Mouse (Mus musculus): ENCODE measurements around the gene Ubxn2a. TPM values are rescaled to one million over a fixed set of nuclear protein-coding genes. Genes with fewer than 3 reads are reported as not detected.
"Not testable (repeated sequence)": the region's sequence is repeated elsewhere in the genome, so short reads cannot be mapped to it uniquely, and the experiment has no call there.

The Ubxn2a gene
- total RNA-seq (2021): 37.4 and 39.4 TPM in 2 replicates
- long read RNA-seq, experiment 1, transcript Ubxn2a-201 (7 exons, 2,696 nt): major isoform, 26 of 41 reads
- long read RNA-seq, experiment 1, partial matches to known transcripts: 5 of 41 reads
- long read RNA-seq, experiment 1, other reads (novel, unspliced or antisense): 8 of 41 reads
- long read RNA-seq, experiment 2, transcript Ubxn2a-201 (7 exons, 2,696 nt): major isoform, 17 of 26 reads
- long read RNA-seq, experiment 2, partial matches to known transcripts: 1 of 26 reads
- long read RNA-seq, experiment 2, other reads (novel, unspliced or antisense): 6 of 26 reads

GRCm38 (mm10) chr12:4906951-4907906 is at the start of gene Ubxn2a:
Gene Ubxn2a (minus strand): TSS chr12:4907705.
- peak; percentile 99 for DNase-seq

- no peak for DNase-seq
These were observed 45.7 kb upstream of the Ubxn2a start for GRCm38 (mm10) chr12:4953156-4953555.

- no peak for DNase-seq
These were observed 44.8 kb upstream of the Ubxn2a start for GRCm38 (mm10) chr12:4952272-4952671.

GRCm38 (mm10) chr12:4930820-4931548 is 23.5 kb upstream of the Ubxn2a start:
- DNase-seq: no peak

- DNase-seq: no peak
These were observed 20.7 kb upstream of the Ubxn2a start for GRCm38 (mm10) chr12:4928197-4928596.

- DNase-seq: peak; percentile 76
These were observed 10.5 kb upstream of the Ubxn2a start for GRCm38 (mm10) chr12:4917805-4918591.

- DNase-seq: peak; percentile 99
These were observed 9.7 kb upstream of the Ubxn2a start, which contains the start of gene Atad2b for GRCm38 (mm10) chr12:4916994-4917804. Gene Atad2b (plus strand): TSS chr12:4917353.

GRCm38 (mm10) chr12:4914944-4915343 is 7.4 kb upstream of the Ubxn2a start:
- DNase-seq: no peak

GRCm38 (mm10) chr12:4914441-4914840 is 6.9 kb upstream of the Ubxn2a start:
- no peak for DNase-seq

GRCm38 (mm10) chr12:4911716-4912115 is 4.2 kb upstream of the Ubxn2a start:
- peak; percentile 50 for DNase-seq

GRCm38 (mm10) chr12:4910496-4910895 is 3.0 kb upstream of the Ubxn2a start:
- peak; percentile 14 for DNase-seq

- no peak for DNase-seq
These were observed 886 bp upstream of the Ubxn2a start for GRCm38 (mm10) chr12:4908391-4908790.

- no peak for DNase-seq
These were observed 1.0 kb downstream of the Ubxn2a start for GRCm38 (mm10) chr12:4906476-4906875.

GRCm38 (mm10) chr12:4905946-4906345 is 1.6 kb downstream of the Ubxn2a start:
- DNase-seq: no peak

- no peak for DNase-seq
These were observed 9.5 kb downstream of the Ubxn2a start for GRCm38 (mm10) chr12:4898024-4898423.

- no peak for DNase-seq
These were observed 17.6 kb downstream of the Ubxn2a start for GRCm38 (mm10) chr12:4889891-4890290.

- no peak for DNase-seq
These were observed 18.3 kb downstream of the Ubxn2a start for GRCm38 (mm10) chr12:4889251-4889650.

GRCm38 (mm10) chr12:4888739-4889138 is 18.8 kb downstream of the Ubxn2a start:
- DNase-seq: no peak

- not testable (repeated sequence) for DNase-seq
These were observed 20.9 kb downstream of the Ubxn2a start for GRCm38 (mm10) chr12:4886581-4886980.

- DNase-seq: no peak
These were observed 22.4 kb downstream of the Ubxn2a start for GRCm38 (mm10) chr12:4885062-4885461.

- no peak for DNase-seq
These were observed 25.4 kb downstream of the Ubxn2a start for GRCm38 (mm10) chr12:4882086-4882485.
